Mouse (Mus musculus) olfactory bulb, adult 2 months (tissue): ENCODE measurements around the gene Tom1l2.

Experiments used
- CTCF ChIP-seq: fragments of 200-500 bp; IDR thresholded peaks from 2 replicates; pipeline ENCODE4 v1.5.1; 2012; ENCODE audit warnings: low read depth, mild to moderate bottlenecking, low read length, moderate library complexity; ENCODE audit not compliant: insufficient read depth
- POLR2A ChIP-seq: fragments of 200-500 bp; IDR thresholded peaks from 2 replicates; pipeline ENCODE4 v1.6.1; 2012; ENCODE audit warnings: mild to moderate bottlenecking, low read depth, low read length, moderate library complexity; ENCODE audit not compliant: insufficient read depth

GRCm38 (mm10) chr11:60178506-60178905 is 174.2 kb downstream of the Tom1l2 start:
- TF ChIP-seq CTCF (no peak), POLR2A (no peak)
